Mouse (Mus musculus) cerebellum, adult 2 months (tissue): ENCODE data around the gene Fam229b.

ENCODE experiments used
- CTCF ChIP-seq: fragments of 200-500 bp; IDR thresholded peaks from 2 replicates; pipeline ENCODE4 v1.5.1; 2011; ENCODE audit warnings: low read depth, mild to moderate bottlenecking, control low read depth, low read length, moderate library complexity, borderline replicate concordance; ENCODE audit not compliant: insufficient read depth
- POLR2A ChIP-seq: fragments of 200-500 bp; IDR thresholded peaks from 2 replicates; pipeline ENCODE4 v1.6.1; 2011; ENCODE audit warnings: low read length, control low read depth, borderline replicate concordance; ENCODE audit not compliant: insufficient read depth

DNA sequence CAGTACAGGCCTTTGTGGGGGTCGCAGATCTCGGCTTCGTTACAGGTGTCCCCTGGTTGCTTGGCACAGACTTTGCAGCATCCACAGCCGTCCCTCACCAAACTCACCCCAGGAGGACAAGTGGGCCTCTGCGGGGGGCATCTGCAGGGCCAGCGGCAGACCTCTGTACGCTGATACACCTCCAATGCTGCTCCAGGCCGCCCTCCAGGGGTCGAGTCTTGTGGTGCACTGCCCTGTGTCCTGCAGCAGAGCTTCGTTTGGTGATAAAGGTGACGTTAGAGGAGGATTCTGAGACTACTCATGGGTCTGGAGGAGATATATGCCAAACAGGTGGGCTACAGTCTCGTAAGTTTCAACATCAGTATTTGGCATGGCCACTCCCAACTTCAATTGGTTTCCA lies 24.6 kb upstream of the Fam229b start:
- no peak for TF ChIP-seq POLR2A
- no peak for TF ChIP-seq CTCF
